Mouse (Mus musculus): ENCODE measurements around the gene Ctnna3.

DNA sequence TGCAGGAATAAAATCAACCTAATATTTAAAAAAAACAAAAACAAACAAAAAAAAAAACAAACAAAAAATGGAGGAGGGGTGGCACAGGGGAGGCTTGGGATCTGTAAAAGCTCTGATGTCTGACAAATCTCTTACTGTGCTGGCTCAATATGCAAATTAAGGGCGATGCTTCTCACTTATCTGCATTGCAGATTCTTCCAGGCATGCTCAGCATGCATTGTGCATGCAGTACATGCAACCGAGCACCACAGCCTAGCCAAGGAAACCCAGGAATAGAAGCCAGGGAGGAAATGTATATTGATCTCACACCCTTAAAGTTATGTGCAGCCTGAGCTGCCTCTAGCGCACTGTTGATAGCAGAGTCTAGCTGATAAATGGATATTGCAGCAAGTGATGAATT, 548.6 kb downstream of the Ctnna3 start:
- TF ChIP-seq EP300 (IDR thresholded peaks at IDR 0.05; ENCODE audit: low read depth) (no peak), CTCF (IDR thresholded peaks at IDR 0.05; ENCODE audit: low read depth) (no peak)
